Mouse (Mus musculus): ENCODE results near the gene Dnmt3c. TPM values are rescaled to one million over a fixed set of nuclear protein-coding genes. Genes with fewer than 3 reads are reported as not detected.
"Not testable (repeated sequence)": the region's sequence is repeated elsewhere in the genome, so short reads cannot be mapped to it uniquely, and the experiment has no call there.

Dnmt3c gene
- total RNA-seq (2017) = not detected in 3 replicates

DNA sequence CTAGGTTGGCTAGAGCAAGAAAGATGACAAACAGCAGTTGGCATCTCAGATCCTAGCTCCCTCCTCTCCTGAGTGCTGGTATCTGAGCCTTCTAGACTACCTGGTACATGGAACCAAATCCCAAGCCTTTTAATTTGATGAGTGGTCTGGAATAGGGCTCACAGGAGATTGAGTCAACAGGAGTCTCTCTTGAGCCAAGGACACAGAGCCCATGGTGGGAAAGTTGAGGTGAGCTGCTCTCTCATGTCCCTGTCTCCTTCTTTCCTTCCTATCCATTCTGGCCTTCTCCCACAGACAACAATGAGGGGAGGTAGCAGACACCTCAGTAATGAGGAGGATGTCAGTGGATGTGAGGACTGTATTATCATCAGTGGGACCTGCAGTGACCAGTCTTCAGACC lies at the start of gene Dnmt3c:
Gene Dnmt3c (plus strand): TSS at position 301 of the 400 bp plus-strand sequence.
- ATAC-seq (replicated peaks; ENCODE audit: insufficient number of reproducible peaks, low FRiP score, low TSS enrichment, poor library complexity, severe bottlenecking) = no peak

DNA sequence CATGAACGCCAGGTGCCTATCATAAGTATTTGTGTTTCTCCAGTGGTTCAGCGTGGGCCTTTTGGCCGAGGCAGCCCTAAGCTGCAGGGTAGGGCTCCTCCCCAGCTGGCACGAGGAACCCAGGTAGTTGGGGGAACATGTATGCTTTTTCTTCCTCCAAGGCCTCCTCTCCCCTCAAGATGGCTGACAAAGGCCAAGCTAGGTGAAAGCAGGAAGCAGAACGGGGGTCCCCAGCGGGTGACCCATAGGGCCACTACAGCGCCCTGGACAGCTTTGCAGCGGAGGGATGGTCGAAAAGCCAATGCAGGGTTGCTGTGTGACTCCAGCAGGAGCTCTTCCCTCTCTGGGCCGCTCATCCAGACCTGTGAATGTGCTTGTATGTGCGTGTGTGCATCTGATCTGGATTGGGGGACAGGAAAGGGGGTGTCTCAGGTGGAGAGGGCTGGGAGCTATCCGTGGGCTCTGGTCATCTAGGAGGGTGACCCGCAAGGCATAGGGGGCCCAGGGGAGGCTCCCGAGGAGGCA lies 47.6 kb upstream of the Dnmt3c start:
- peak; percentile 44 for ATAC-seq (replicated peaks; ENCODE audit: insufficient number of reproducible peaks, low FRiP score, low TSS enrichment, poor library complexity, severe bottlenecking)

GRCm38 (mm10) chr2:153649298-153650013 lies 47.0 kb upstream of the Dnmt3c start, which contains the start of gene Dnmt3b:
Dnmt3b (plus strand) TSS chr2:153649450.
- 0 out of 2 replicates have a peak, but pooled peaks have one; percentile 20 for ATAC-seq (replicated peaks; ENCODE audit: insufficient number of reproducible peaks, low FRiP score, low TSS enrichment, poor library complexity, severe bottlenecking)

- ATAC-seq (replicated peaks; ENCODE audit: insufficient number of reproducible peaks, low FRiP score, low TSS enrichment, poor library complexity, severe bottlenecking) = peak; percentile 20; the same call in 1 of the 2 replicates
Measured at GRCm38 (mm10) chr2:153650014-153650687, 46.3 kb upstream of the Dnmt3c start.

DNA sequence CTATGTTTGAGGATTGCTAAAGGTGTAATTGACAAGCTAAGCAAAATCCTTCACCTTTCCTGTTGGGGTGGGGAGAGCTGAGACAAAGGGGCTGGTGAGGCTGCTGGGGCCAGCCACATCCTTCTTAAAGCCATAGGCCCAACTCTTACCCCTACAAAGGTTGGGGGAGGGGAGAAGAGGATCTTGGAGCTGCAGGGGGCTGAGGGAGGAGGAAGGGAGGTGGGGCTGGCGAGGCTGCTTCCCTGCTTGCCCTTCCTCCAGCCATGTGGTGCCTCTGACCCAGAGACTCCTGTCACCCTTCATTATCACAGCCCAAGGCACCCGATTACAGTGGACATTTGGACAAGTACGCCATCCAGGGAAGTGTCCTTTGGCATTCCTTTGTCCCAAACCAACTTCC lies 44.8 kb upstream of the Dnmt3c start:
- no peak for ATAC-seq (replicated peaks; ENCODE audit: insufficient number of reproducible peaks, low FRiP score, low TSS enrichment, poor library complexity, severe bottlenecking)

- ATAC-seq (replicated peaks; ENCODE audit: insufficient number of reproducible peaks, low FRiP score, low TSS enrichment, poor library complexity, severe bottlenecking) = 0 out of 2 replicates have a peak, but pooled peaks have one; percentile 7
Measured at GRCm38 (mm10) chr2:153657659-153658058, 38.8 kb upstream of the Dnmt3c start.

- ATAC-seq (replicated peaks; ENCODE audit: insufficient number of reproducible peaks, low FRiP score, low TSS enrichment, poor library complexity, severe bottlenecking) = no peak
Measured at GRCm38 (mm10) chr2:153660616-153661015, 35.8 kb upstream of the Dnmt3c start.

GRCm38 (mm10) chr2:153665401-153665800 lies 31.1 kb upstream of the Dnmt3c start:
- ATAC-seq (replicated peaks; ENCODE audit: insufficient number of reproducible peaks, low FRiP score, low TSS enrichment, poor library complexity, severe bottlenecking) = no peak

GRCm38 (mm10) chr2:153668754-153669376 lies 27.6 kb upstream of the Dnmt3c start:
- ATAC-seq (replicated peaks; ENCODE audit: insufficient number of reproducible peaks, low FRiP score, low TSS enrichment, poor library complexity, severe bottlenecking) = no peak

DNA sequence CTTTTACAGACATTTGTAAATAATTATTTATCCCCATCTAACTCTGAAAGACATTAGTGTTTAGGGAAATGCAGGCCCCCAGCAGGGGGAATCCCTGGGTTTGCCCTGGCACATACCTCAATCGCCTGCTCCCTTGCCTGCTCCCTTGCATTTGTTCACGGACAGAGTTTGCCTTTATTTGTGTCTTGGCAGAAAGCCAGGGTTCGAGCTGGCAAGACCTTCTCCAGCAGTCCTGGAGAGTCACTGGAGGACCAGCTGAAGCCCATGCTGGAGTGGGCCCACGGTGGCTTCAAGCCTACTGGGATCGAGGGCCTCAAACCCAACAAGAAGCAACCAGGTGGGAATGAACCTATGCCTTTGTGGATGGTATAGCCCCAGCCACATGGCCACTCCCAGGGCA lies 26.3 kb upstream of the Dnmt3c start:
- no peak for ATAC-seq (replicated peaks; ENCODE audit: insufficient number of reproducible peaks, low FRiP score, low TSS enrichment, poor library complexity, severe bottlenecking)

DNA sequence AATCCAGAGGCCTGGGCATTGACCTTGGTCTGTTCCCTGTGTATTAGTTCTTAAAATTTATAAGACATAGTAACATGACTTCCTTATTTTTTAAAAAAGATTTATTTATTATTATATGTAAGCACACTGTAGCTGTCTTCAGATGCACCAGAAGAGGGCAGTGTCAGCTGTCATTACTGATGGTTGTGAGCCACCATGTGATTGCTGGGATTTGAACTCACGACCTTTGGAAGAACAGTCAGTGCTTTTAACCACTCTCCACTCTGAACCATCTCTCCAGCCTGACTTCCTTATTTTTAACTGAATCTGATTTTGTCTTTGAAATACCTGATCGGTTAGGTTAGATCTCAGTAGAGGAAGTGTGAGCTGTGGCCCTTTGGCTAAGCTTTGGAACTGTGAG lies 23.8 kb upstream of the Dnmt3c start:
- ATAC-seq (replicated peaks; ENCODE audit: insufficient number of reproducible peaks, low FRiP score, low TSS enrichment, poor library complexity, severe bottlenecking) = no peak

GRCm38 (mm10) chr2:153675364-153675763 lies 21.1 kb upstream of the Dnmt3c start:
- ATAC-seq (replicated peaks; ENCODE audit: insufficient number of reproducible peaks, low FRiP score, low TSS enrichment, poor library complexity, severe bottlenecking) = not testable (repeated sequence)

DNA sequence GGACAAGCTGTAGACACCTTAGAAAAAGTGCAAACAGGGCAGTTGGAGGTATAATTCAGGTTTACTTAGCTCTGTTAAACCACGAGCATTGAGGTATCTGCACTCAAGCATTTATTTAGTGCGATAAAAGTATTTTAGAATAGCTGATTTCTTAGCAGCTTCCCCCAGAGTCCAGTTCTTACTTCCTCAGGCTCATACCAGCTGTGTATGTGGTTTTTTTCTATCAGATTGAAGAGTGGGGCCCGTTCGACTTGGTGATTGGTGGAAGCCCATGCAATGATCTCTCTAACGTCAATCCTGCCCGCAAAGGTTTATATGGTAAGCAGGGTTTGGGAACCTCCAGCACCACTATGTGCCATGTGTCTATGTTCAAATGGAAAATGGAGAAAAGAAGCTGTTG lies 19.5 kb upstream of the Dnmt3c start:
- no peak for ATAC-seq (replicated peaks; ENCODE audit: insufficient number of reproducible peaks, low FRiP score, low TSS enrichment, poor library complexity, severe bottlenecking)

DNA sequence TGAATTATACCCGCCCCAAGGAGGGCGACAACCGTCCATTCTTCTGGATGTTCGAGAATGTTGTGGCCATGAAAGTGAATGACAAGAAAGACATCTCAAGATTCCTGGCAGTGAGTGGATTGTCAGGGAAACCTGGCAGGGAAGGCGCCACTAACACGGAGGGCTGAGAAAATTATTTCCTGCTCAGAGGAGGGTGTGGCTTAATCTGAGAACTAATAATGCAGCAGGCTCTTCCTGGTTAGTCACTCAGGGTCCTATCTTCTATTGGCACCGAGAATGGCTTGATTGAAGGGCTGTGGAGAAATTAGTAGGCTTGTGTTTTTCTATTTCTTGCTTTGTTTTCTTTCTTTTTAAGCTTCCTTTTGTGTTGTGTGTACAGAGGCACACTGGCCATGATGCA lies 18.9 kb upstream of the Dnmt3c start:
- ATAC-seq (replicated peaks; ENCODE audit: insufficient number of reproducible peaks, low FRiP score, low TSS enrichment, poor library complexity, severe bottlenecking) = no peak

- no peak for ATAC-seq (replicated peaks; ENCODE audit: insufficient number of reproducible peaks, low FRiP score, low TSS enrichment, poor library complexity, severe bottlenecking)
Measured at GRCm38 (mm10) chr2:153679959-153680358, 16.5 kb upstream of the Dnmt3c start.

GRCm38 (mm10) chr2:153693413-153693812 lies 3.0 kb upstream of the Dnmt3c start:
- not testable (repeated sequence) for ATAC-seq (replicated peaks; ENCODE audit: insufficient number of reproducible peaks, low FRiP score, low TSS enrichment, poor library complexity, severe bottlenecking)

- ATAC-seq (replicated peaks; ENCODE audit: insufficient number of reproducible peaks, low FRiP score, low TSS enrichment, poor library complexity, severe bottlenecking) = peak; percentile 71
Measured at GRCm38 (mm10) chr2:153694462-153695085, 1.9 kb upstream of the Dnmt3c start.

DNA sequence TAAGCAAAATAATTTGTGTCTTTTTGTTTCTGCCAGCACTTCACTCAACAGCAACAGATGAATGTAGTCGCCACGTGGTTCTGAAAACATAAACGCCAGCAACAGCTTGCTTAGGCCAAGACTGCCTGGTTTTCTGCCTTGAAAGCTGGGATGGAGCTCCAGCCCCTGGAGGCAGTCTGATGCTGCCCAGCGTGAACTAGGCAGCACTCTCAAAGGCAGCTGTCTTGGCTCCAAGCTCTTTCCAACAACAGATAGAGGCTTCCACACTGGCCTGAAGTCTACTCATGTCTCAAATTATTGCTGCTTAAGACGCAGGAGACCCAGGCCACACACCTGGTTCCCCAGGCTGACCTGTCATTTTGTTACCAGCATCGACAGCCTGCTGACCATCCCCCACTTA lies 6.9 kb downstream of the Dnmt3c start:
- no peak for ATAC-seq (replicated peaks; ENCODE audit: insufficient number of reproducible peaks, low FRiP score, low TSS enrichment, poor library complexity, severe bottlenecking)

DNA sequence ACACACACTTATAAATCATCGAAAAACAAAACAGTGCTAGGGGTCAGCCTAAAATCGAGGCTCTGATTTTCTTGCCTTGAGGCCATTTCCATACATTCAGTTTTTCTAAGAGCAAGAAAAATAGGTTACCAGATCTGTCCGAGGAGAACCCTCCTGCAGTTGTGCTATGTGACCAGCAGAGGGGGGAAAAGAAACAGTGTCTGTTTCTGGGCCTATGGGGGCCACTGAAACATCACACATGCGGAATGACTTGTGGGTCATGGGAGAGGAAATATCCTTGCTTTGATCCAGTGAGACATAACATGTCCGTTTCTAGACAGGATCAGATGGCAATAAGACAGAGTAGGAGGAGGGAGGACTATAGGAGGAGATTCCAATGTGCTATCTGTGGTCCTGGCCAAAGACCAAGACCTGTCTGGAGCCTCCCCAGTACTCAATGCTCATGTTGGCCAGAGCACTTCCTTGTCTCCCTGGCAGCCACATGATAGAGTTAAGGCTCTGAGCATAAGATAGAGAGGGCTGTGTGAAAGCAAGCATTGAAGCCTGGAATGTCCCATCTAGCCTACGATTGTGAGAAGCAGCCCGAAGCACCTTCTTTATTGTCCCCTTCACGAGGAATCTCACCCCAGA lies 14.4 kb downstream of the Dnmt3c start:
- no peak for ATAC-seq (replicated peaks; ENCODE audit: insufficient number of reproducible peaks, low FRiP score, low TSS enrichment, poor library complexity, severe bottlenecking)
